16 mouse cellular contexts compared by ENCODE assay signal in genomic region chr11:63791004-63791862, GRCm38 (mm10).
DNase-seq lines count a peak whose midpoint lies in the region; ATAC-seq and TF ChIP-seq lines count a peak whose summit lies in the region.
"Had no signal": no experiment of that assay in that cellular context is flagged by ENCODE, and none has a peak within 500 bp of the region (broad histone marks: within the 10 kb centered on the region; RNA-seq: fewer than 3 reads in every experiment).

No protein-coding gene starts in this region.

- no peak for TF ChIP-seq CTCF in brain, embryonic 14.5 days (IDR thresholded peaks at IDR 0.05; ENCODE audit: borderline replicate concordance, extremely low read depth, insufficient read depth, insufficient read length)

- H3K36me3 ChIP-seq in intestine, embryonic 14.5 days (ENCODE audit: control insufficient read depth, insufficient read depth, low read length), result no peaks in the 10 kb centered on the region
- no peaks in the 10 kb centered on the region for H3K36me3 ChIP-seq in intestine, embryonic 15.5 days
- H3K36me3 ChIP-seq: kidney, embryonic 15.5 days; liver, embryonic 13.5 days; midbrain, embryonic 15.5 days; stomach, embryonic 15.5 days had no signal

- no peak overlapping the region for H3K9ac ChIP-seq in intestine, embryonic 14.5 days (ENCODE audit: low read length)
- no peak overlapping the region for H3K9ac ChIP-seq in intestine, embryonic 15.5 days
- H3K9ac ChIP-seq: kidney, embryonic 15.5 days; liver, embryonic 13.5 days; midbrain, embryonic 15.5 days; stomach, embryonic 15.5 days had no signal

- no peak for TF ChIP-seq POLR2A in brain, embryonic 14.5 days (IDR thresholded peaks at IDR 0.05; ENCODE audit: borderline replicate concordance, extremely low read depth, insufficient read depth, insufficient read length, poor library complexity, severe bottlenecking)

- no peak overlapping the region for H3K27ac ChIP-seq in intestine, embryonic 14.5 days (ENCODE audit: low read depth)
- H3K27ac ChIP-seq in intestine, embryonic 15.5 days, result no peak overlapping the region
- H3K27ac ChIP-seq: kidney, embryonic 15.5 days; liver, embryonic 13.5 days; midbrain, embryonic 15.5 days; stomach, embryonic 15.5 days had no signal

- no peak overlapping the region for H3K4me2 ChIP-seq in intestine, embryonic 14.5 days (ENCODE audit: low read length)
- H3K4me2 ChIP-seq in intestine, embryonic 15.5 days (replicated peaks), result no peak overlapping the region
- H3K4me2 ChIP-seq: kidney, embryonic 15.5 days; liver, embryonic 13.5 days; midbrain, embryonic 15.5 days; stomach, embryonic 15.5 days had no signal

- no peaks in the 10 kb centered on the region; the same call in 1 of the 2 replicates for H3K4me1 ChIP-seq in intestine, embryonic 14.5 days (replicated peaks; ENCODE audit: control insufficient read depth, insufficient read depth, low read length)
- H3K4me1 ChIP-seq in intestine, embryonic 15.5 days (replicated peaks), result no peaks in the 10 kb centered on the region
- H3K4me1 ChIP-seq: liver, embryonic 13.5 days; midbrain, embryonic 15.5 days; stomach, embryonic 15.5 days had no signal

- ATAC-seq in intestine, embryonic 14.5 days (replicated peaks; ENCODE audit: low FRiP score, low TSS enrichment, low read depth), result no peak
- no peak for ATAC-seq in intestine, embryonic 15.5 days
- ATAC-seq: midbrain, embryonic 15.5 days had no signal

- no peak overlapping the region for H3K4me3 ChIP-seq in intestine, embryonic 14.5 days (ENCODE audit: low read depth, low read length)
- H3K4me3 ChIP-seq in intestine, embryonic 15.5 days (replicated peaks), result no peak overlapping the region
- H3K4me3 ChIP-seq: kidney, embryonic 15.5 days; liver, embryonic 13.5 days; midbrain, embryonic 15.5 days; stomach, embryonic 15.5 days had no signal

- no peaks in the 10 kb centered on the region for H3K27me3 ChIP-seq in intestine, embryonic 14.5 days (replicated peaks; ENCODE audit: control insufficient read depth, insufficient read depth, low read length)
- H3K27me3 ChIP-seq in intestine, embryonic 15.5 days (replicated peaks), result no peaks in the 10 kb centered on the region
- H3K27me3 ChIP-seq: liver, embryonic 13.5 days; midbrain, embryonic 15.5 days had no signal

- no peaks in the 10 kb centered on the region for H3K9me3 ChIP-seq in intestine, embryonic 14.5 days (ENCODE audit: control insufficient read depth, low read length)
- H3K9me3 ChIP-seq in intestine, embryonic 15.5 days, result no peaks in the 10 kb centered on the region
- H3K9me3 ChIP-seq: kidney, embryonic 15.5 days; liver, embryonic 13.5 days; midbrain, embryonic 15.5 days; stomach, embryonic 15.5 days had no signal

- 58% methylated on average over 13 of the region's 13 CpGs for WGBS in intestine, embryonic 14.5 days
- WGBS in intestine, embryonic 15.5 days, result 54% methylated on average over 13 of the region's 13 CpGs

- DNase-seq in embryo, embryonic 10 days (ENCODE audit: low spot score), result peak; percentile 19
- DNase-seq in embryo, embryonic 9.5 days (ENCODE audit: extremely low spot score), result no peak
- DNase-seq in heart, adult 11 months, result peak; percentile 64
- DNase-seq in heart, adult 9 months (ENCODE audit: low spot score in 2 of 2), result no peak
- peak; percentile 29 for DNase-seq in intestine, embryonic 14.5 days (ENCODE audit: low spot score)
- DNase-seq in brain, embryonic 14.5 days (ENCODE audit: low read depth), result peak; percentile 54
- no peak for DNase-seq in T-cell, adult 2 months (ENCODE audit: low spot score)
- DNase-seq: adrenal gland, postnatal 14 days; cerebellum, adult 8-10 months; gastrocnemius, postnatal 25 days; liver, embryonic 13.5 days; lung, postnatal 10 days had no signal

Comparison
In these comparisons a context has a peak if more than half of its experiments do, and no peak if none do; other contexts are left out.
1. DNase-seq: peak in embryo, embryonic 10 days (single experiment), heart, adult 11 months (single experiment), intestine, embryonic 14.5 days (single experiment) and brain, embryonic 14.5 days (single experiment); none in embryo, embryonic 9.5 days (single experiment), heart, adult 9 months (0 of 2) and T-cell, adult 2 months (single experiment).